Mouse (Mus musculus) lung, postnatal 0 days (tissue): ENCODE data around the gene Psg16.

Experiments used
- CTCF ChIP-seq: IDR thresholded peaks from 2 replicates; pipeline ENCODE4 v1.5.1; 2016; ENCODE audit warnings: antibody characterized with exemption, mild to moderate bottlenecking
- EP300 ChIP-seq: IDR thresholded peaks from 2 replicates; pipeline ENCODE4 v1.6.1; 2016; ENCODE audit warnings: antibody characterized with exemption, mild to moderate bottlenecking, control low read depth

- TF ChIP-seq EP300, result no peak
- TF ChIP-seq CTCF, result no peak
These were observed 23.3 kb upstream of the Psg16 start for GRCm38 (mm10) chr7:17050491-17050890.
